Mouse (Mus musculus): Measurements from ENCODE around the gene Ndufa4l2.
A peak's percentile ranks its signal among the peaks of the same experiment; 100 is the strongest.

The Ndufa4l2 gene

GRCm38 (mm10) chr10:127509837-127510701 is 4.7 kb upstream of the Ndufa4l2 start:
- no peak for DNase-seq (ENCODE audit: low spot score in 2 of 2)

GRCm38 (mm10) chr10:127510895-127511617 is 3.7 kb upstream of the Ndufa4l2 start:
- DNase-seq (ENCODE audit: low spot score in 2 of 2), result no peak

- DNase-seq (ENCODE audit: low spot score in 2 of 2), result peak; percentile 83 to 91
Measured at GRCm38 (mm10) chr10:127511634-127512306, 3.0 kb upstream of the Ndufa4l2 start.

GRCm38 (mm10) chr10:127512307-127512666 is 2.5 kb upstream of the Ndufa4l2 start:
- DNase-seq (ENCODE audit: low spot score in 2 of 2), result no peak

GRCm38 (mm10) chr10:127512813-127513212 is 2.0 kb upstream of the Ndufa4l2 start:
- DNase-seq (ENCODE audit: low spot score in 2 of 2), result peak; percentile 97 to 98

GRCm38 (mm10) chr10:127513501-127514091 is 1.2 kb upstream of the Ndufa4l2 start:
- DNase-seq (ENCODE audit: low spot score in 2 of 2), result no peak

- DNase-seq (ENCODE audit: low spot score in 2 of 2), result no peak
Measured at GRCm38 (mm10) chr10:127514111-127514698, 562 bp upstream of the Ndufa4l2 start.

GRCm38 (mm10) chr10:127515271-127515982 is 660 bp downstream of the Ndufa4l2 start:
- DNase-seq (ENCODE audit: low spot score in 2 of 2), result no peak

- DNase-seq (ENCODE audit: low spot score in 2 of 2), result no peak
Measured at GRCm38 (mm10) chr10:127515983-127516459, 1.3 kb downstream of the Ndufa4l2 start.

- DNase-seq (ENCODE audit: low spot score in 2 of 2), result no peak
Measured at GRCm38 (mm10) chr10:127516576-127517260, 2.0 kb downstream of the Ndufa4l2 start.

GRCm38 (mm10) chr10:127517941-127518340 is 3.2 kb downstream of the Ndufa4l2 start:
- DNase-seq (ENCODE audit: low spot score in 2 of 2), result no peak

- DNase-seq (ENCODE audit: low spot score in 2 of 2), result no peak
Measured at GRCm38 (mm10) chr10:127519041-127519701, 4.4 kb downstream of the Ndufa4l2 start.

GRCm38 (mm10) chr10:127519903-127520713 is 5.3 kb downstream of the Ndufa4l2 start:
- no peak for DNase-seq (ENCODE audit: low spot score in 2 of 2)

- no peak for DNase-seq (ENCODE audit: low spot score in 2 of 2)
Measured at GRCm38 (mm10) chr10:127520714-127521357, 6.1 kb downstream of the Ndufa4l2 start.

GRCm38 (mm10) chr10:127521611-127522080 is 6.9 kb downstream of the Ndufa4l2 start:
- no peak for DNase-seq (ENCODE audit: low spot score in 2 of 2)

- peak; percentile 79 to 90 for DNase-seq (ENCODE audit: low spot score in 2 of 2)
Measured at GRCm38 (mm10) chr10:127522088-127522581, 7.4 kb downstream of the Ndufa4l2 start, which contains the start of gene Shmt2. Gene Shmt2 (minus strand): TSS chr10:127522444.

- DNase-seq (ENCODE audit: low spot score in 2 of 2), result no peak
Measured at GRCm38 (mm10) chr10:127524646-127525255, 10.0 kb downstream of the Ndufa4l2 start.
